Mouse (Mus musculus) c-Kit-positive CD71-negative TER-119-negative erythroid progenitor cells, embryonic 14.5 days (primary cell): ENCODE measurements at regions not wholly inside any gene's neighbourhood (a gene's known extent, or its start where the extent isn't known, plus 50 kb on each side); places are given as distances from the start of the nearest gene placed in this dataset.

ENCODE experiments used
- DNase-seq: peaks from one replicate; pipeline ENCODE4 v3.0.0-alpha.2; 2013; ENCODE audit warnings: low read depth

GRCm38 (mm10) chr5:58705561-58705960 lies 987.8 kb downstream of the Pcdh7 start:
- no peak for DNase-seq

- DNase-seq = no peak
Observed at GRCm38 (mm10) chr5:58712381-58712780, 994.6 kb downstream of the Pcdh7 start.

GRCm38 (mm10) chr5:58733366-58733765 lies 1015.6 kb downstream of the Pcdh7 start:
- DNase-seq = no peak

GRCm38 (mm10) chr5:58733961-58734360 lies 1016.2 kb downstream of the Pcdh7 start:
- no peak for DNase-seq

- peak; percentile 31 for DNase-seq
Observed at GRCm38 (mm10) chr5:58736610-58737009, 1018.8 kb downstream of the Pcdh7 start.

GRCm38 (mm10) chr5:58737264-58737883 lies 1019.6 kb downstream of the Pcdh7 start:
- no peak for DNase-seq

- no peak for DNase-seq
Observed at GRCm38 (mm10) chr5:58738041-58738440, 1020.3 kb downstream of the Pcdh7 start.

GRCm38 (mm10) chr5:58740759-58741158 lies 1023.0 kb downstream of the Pcdh7 start:
- DNase-seq = no peak

- DNase-seq = no peak
Observed at GRCm38 (mm10) chr5:58747684-58748083, 1029.9 kb downstream of the Pcdh7 start.

GRCm38 (mm10) chr5:58751777-58752176 lies 1034.0 kb downstream of the Pcdh7 start:
- no peak for DNase-seq
